Mouse (Mus musculus) kidney, postnatal 0 days (tissue): Measurements from ENCODE around the gene Slc2a9. TPM values are rescaled to one million over a fixed set of nuclear protein-coding genes. Genes with fewer than 3 reads are reported as not detected.

Experiments used
- ATAC-seq: fragments of 200-750 bp; cut with Nextera tagmentation; replicated peaks from 2 replicates; pipeline ENCODE4 v1.8.0; 2017; ENCODE audit warnings: low read depth, moderate number of reproducible peaks, moderate TSS enrichment, moderate library complexity; ENCODE audit not compliant: low FRiP score
- DNase-seq: peaks from one replicate; pipeline ENCODE4 v3.0.0-alpha.2; 2016; ENCODE audit warnings: low spot score
- H3K27ac ChIP-seq: fragments of 300-500 bp; sonication (generic); 2 replicates; pipeline ENCODE4 v1.5.1; 2014; ENCODE audit warnings: mild to moderate bottlenecking
- H3K27me3 ChIP-seq: fragments of 300-500 bp; sonication (generic); 2 replicates; pipeline ENCODE4 v1.6.1; 2014; ENCODE audit warnings: low read length, mixed read lengths; ENCODE audit not compliant: insufficient read depth
- H3K36me3 ChIP-seq: fragments of 300-500 bp; sonication (generic); 2 replicates; pipeline ENCODE4 v1.6.1; 2014; ENCODE audit warnings: low read length, mixed read lengths; ENCODE audit not compliant: insufficient read depth
- H3K4me1 ChIP-seq: fragments of 300-500 bp; sonication (generic); replicated peaks from 2 replicates; pipeline ENCODE4 v1.6.1; 2014; ENCODE audit warnings: antibody characterized with exemption, low read length, mixed read lengths; ENCODE audit not compliant: insufficient read depth
- H3K4me2 ChIP-seq: fragments of 300-500 bp; sonication (generic); 2 replicates; pipeline ENCODE4 v1.6.1; 2014; ENCODE audit warnings: mild to moderate bottlenecking, low read length, moderate library complexity, mixed read lengths
- H3K4me3 ChIP-seq: fragments of 300-500 bp; sonication (generic); replicated peaks from 2 replicates; pipeline ENCODE4 v1.5.1; 2014; ENCODE audit warnings: low read depth, low read length
- H3K9ac ChIP-seq: fragments of 300-500 bp; sonication (generic); 2 replicates; pipeline ENCODE4 v1.6.1; 2014; ENCODE audit warnings: low read depth, low read length
- H3K9me3 ChIP-seq: fragments of 300-500 bp; sonication (generic); replicated peaks from 2 replicates; pipeline ENCODE4 v1.6.1; 2016; ENCODE audit warnings: low read length, inconsistent platforms, mixed read lengths
- CTCF ChIP-seq: IDR thresholded peaks from 2 replicates; pipeline ENCODE4 v1.5.1; 2016; ENCODE audit warnings: antibody characterized with exemption, low read depth, mild to moderate bottlenecking, moderate library complexity
- WGBS: fragments of 180-500 bp; shearing (Covaris S2); extraction: QIAGEN DNeasy Blood & Tissue Kit; methylation state at CpG from one replicate; pipeline ENCODE4 v1.1.7; 2014; 5-methylcytosine and 5-hydroxymethylcytosine counted together
- polyA plus RNA-seq: library from polyadenylated mRNA; unstranded; fragments of >200 nt; fragmentation: Nextera tagmentation; extraction: Ambion mirVana; gene quantifications from 2 replicates; pipeline ENCODE4 v1.2.1, GENCODE M21; 2015

Slc2a9 gene
- polyA plus RNA-seq, 1 experiment from 2014 or later = 3.5 TPM

DNA sequence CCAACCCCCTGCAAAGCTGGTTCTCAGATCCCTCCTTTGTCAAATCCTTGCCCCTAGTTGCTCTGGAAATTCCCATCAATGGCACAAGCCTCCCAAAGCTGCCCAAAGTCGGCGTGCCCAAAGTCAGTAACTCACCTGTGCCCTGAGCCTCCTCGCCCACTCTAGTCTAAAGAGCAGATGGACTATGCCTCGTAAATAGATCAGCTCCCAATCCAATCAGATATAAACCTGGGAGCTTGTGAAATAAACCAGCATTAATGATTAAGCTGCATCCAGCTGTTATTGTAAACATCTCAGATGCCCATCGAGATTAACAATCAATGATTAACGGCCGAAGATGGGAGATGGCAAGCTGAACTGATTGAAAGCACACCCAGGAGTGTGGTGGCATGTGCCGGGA is 11.2 kb downstream of the Slc2a9 start:
- Histone ChIP-seq H3K36me3 (no peaks in the 10 kb centered on the region), H3K9ac (no peak overlapping the region), H3K4me3 (no peak overlapping the region), H3K27me3 (no peaks in the 10 kb centered on the region), H3K9me3 (no peaks in the 10 kb centered on the region), H3K4me2 (no peak overlapping the region), H3K27ac (no peak overlapping the region), H3K4me1 (no peaks in the 10 kb centered on the region)
- TF ChIP-seq CTCF = no peak
- no peak for DNase-seq
- no peak for ATAC-seq
- 68% methylated on average over 8 of the region's 8 CpGs for WGBS

DNA sequence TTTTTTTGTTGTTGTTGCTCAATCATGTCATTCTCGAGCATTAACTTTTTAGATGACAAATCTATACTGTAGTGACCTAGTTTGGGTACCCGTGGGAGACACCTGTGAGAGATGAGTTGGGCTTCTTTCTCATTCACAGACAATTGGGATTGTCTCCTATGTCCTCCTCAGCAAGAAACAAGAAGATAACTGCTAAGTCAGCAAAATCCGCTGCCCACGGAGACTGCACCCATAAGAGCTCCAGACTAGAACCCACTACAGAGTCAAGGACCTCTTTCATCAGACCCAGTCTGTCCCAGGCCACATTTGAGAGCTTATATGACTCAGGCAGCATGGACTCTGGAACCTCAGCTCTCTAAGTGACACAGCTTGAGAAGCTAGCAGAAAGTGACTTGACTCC is 13.2 kb downstream of the Slc2a9 start:
- no peaks in the 10 kb centered on the region for H3K27me3 ChIP-seq
- WGBS = 88% methylated on average over 4 of the region's 4 CpGs
- H3K4me1 ChIP-seq = no peaks in the 10 kb centered on the region
- no peaks in the 10 kb centered on the region for H3K36me3 ChIP-seq
- H3K4me3 ChIP-seq = no peak overlapping the region
- no peak for ATAC-seq
- no peak for DNase-seq
- no peaks in the 10 kb centered on the region for H3K9me3 ChIP-seq
- H3K4me2 ChIP-seq = no peak overlapping the region
- no peak for TF ChIP-seq CTCF
- H3K27ac ChIP-seq = no peak overlapping the region
- no peak overlapping the region for H3K9ac ChIP-seq

DNA sequence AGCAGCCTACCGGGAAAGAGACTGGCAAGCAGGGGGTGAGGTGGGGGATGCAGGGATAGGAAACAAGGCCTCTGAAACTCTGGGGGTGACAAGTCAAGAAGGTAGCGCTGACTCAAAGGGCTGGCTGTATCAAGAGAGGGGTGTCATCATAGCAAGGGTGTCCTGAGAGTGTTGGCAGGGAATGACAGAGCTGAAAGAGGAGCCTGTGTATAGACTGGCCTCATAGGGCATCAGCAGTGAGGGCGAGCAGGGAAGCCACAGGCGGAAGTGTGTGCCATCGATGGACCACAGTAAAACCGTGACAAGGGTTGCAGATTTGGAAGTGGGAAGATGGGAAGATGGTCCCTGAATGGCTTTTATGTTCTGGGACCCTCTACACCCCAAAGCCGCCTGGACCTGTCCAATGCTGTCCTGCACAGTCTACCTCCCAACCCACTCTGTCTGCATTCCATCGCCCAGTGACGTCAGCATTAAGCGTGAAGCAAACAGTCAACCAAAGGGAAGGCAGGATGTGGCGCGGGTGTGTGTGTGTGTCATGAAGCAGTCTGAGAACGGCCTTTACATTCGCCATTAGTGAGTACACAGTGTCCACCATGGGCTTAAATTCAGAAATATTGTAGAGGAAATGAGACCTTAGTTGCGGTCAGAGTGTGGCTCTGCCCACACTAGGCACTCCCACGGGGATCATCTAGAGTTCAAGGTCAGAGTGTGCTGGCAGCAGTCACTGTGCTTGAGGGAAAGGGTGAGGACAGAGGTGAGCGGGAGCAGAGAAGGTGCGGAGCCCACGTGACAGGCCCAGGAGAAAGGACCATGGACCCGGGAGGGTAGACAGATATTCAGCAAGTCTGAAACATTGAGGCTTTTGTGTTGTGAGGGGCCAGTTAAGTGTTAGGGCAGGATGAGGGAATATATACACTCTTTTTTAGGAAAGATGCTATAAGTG is 14.0 kb downstream of the Slc2a9 start:
- 0 out of 2 replicates have a peak, but pooled peaks have one; percentile 11 for ATAC-seq
- no peak overlapping the region for H3K4me2 ChIP-seq

DNA sequence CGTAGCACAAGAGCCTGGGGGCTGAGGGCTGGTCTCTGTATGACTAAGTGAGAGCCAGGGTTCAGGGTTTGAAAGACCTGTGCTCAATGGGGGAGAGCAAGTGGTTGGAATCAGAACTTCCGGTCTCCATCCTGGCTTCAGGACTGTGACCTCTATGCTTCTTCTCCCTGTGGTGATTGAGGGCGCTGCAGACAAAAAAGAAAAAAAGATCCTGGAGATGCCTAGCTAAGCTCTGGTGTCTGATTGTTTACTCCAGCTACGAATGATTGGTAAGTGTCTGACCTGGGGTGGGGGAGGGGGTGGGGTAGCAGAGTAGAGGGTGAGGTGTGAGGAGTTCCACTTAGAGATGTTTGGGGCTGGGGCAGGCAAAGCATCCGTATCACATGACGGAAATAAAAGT is 14.9 kb downstream of the Slc2a9 start:
- TF ChIP-seq CTCF = no peak
- ATAC-seq (no peak), DNase-seq (no peak)
- Histone ChIP-seq H3K9me3 (no peaks in the 10 kb centered on the region), H3K4me2 (no peak overlapping the region), H3K27me3 (no peaks in the 10 kb centered on the region), H3K9ac (no peak overlapping the region), H3K36me3 (no peaks in the 10 kb centered on the region), H3K4me3 (no peak overlapping the region), H3K27ac (no peak overlapping the region), H3K4me1 (no peaks in the 10 kb centered on the region)
- 40% methylated on average over 6 of the region's 6 CpGs for WGBS

More for the DNA sequence above, 14.0 kb downstream of the Slc2a9 start:
- Histone ChIP-seq H3K4me3 (no peak overlapping the region), H3K27me3 (no peaks in the 10 kb centered on the region), H3K9ac (no peak overlapping the region), H3K27ac (no peak overlapping the region), H3K9me3 (no peaks in the 10 kb centered on the region), H3K36me3 (no peaks in the 10 kb centered on the region), H3K4me1 (no peaks in the 10 kb centered on the region)
- no peak for TF ChIP-seq CTCF
- WGBS = 64% methylated on average over 20 of the region's 20 CpGs
- DNase-seq = no peak

DNA sequence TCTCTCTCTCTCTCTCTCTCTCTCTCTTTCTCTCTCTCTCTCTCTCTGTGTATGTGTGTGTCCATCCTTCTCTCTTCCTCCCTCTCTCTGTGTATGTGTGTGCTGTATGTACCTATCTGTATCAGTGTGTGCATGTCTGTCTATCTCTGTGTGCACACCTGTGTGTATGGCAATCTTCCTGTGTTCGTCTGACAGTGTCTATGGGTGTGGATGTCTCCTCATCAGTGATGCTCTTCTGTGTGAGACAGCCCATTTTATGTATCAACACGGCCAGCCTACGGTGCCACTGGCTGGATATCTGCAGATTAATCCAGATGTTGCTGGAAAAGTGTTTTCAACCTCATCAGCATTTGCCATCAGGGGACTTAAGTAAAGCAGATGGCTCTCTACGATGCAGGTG is 15.7 kb downstream of the Slc2a9 start:
- H3K36me3 ChIP-seq = no peaks in the 10 kb centered on the region
- no peaks in the 10 kb centered on the region for H3K4me1 ChIP-seq
- H3K9me3 ChIP-seq = no peaks in the 10 kb centered on the region
- no peak for TF ChIP-seq CTCF
- ATAC-seq = no peak
- H3K27me3 ChIP-seq = no peaks in the 10 kb centered on the region
- no peak overlapping the region for H3K4me3 ChIP-seq
- 84% methylated on average over 4 of the region's 4 CpGs for WGBS
- no peak overlapping the region for H3K9ac ChIP-seq
- H3K4me2 ChIP-seq = no peak overlapping the region
- DNase-seq = no peak
- no peak overlapping the region for H3K27ac ChIP-seq

DNA sequence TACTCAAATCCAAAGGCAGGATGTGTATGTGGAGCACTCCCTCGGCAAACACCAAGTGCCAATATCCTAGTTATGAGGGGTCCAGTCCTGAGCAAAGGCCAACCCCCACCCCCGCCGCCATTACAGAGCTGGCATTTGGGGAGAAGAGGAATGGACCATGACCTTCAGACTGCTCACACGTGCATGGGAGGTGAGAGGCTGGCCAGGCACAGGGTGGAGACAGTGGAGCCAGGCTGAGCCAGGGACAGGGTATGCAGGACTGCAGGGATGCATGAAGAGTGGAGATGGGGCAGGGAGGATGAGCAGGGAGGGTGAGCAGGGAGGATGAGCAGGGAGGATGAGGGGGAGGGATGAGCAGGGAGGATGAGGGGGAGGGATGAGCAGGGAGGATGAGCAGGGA is 17.0 kb downstream of the Slc2a9 start:
- WGBS = 71% methylated on average over 4 of the region's 4 CpGs
- no peaks in the 10 kb centered on the region for H3K36me3 ChIP-seq
- no peak for TF ChIP-seq CTCF
- no peak overlapping the region for H3K27ac ChIP-seq
- H3K9me3 ChIP-seq = no peaks in the 10 kb centered on the region
- ATAC-seq (0 out of 2 replicates have a peak, but pooled peaks have one; percentile 31), DNase-seq (no peak)
- no peaks in the 10 kb centered on the region for H3K27me3 ChIP-seq
- H3K4me1 ChIP-seq = peaks cover under 1% of the 10 kb centered on the region; the same call in 1 of the 2 replicates
- no peak overlapping the region for H3K4me3 ChIP-seq
- no peak overlapping the region for H3K9ac ChIP-seq
- H3K4me2 ChIP-seq = no peak overlapping the region
